Mouse (Mus musculus) adrenal gland, adult 18-20 months (tissue): Measurements from ENCODE around the gene 9030025P20Rik. TPM values are rescaled to one million over a fixed set of nuclear protein-coding genes. Genes with fewer than 3 reads are reported as not detected.
"Not testable (repeated sequence)": the region's sequence is repeated elsewhere in the genome, so short reads cannot be mapped to it uniquely, and the experiment has no call there.

Source experiments
- DNase-seq, 2 experiments: peaks; one replicate each; pipeline ENCODE4 v3.0.0; 2021 to 2022; ENCODE audit warnings: low spot score in 2 of 2
- total RNA-seq, 2 experiments: library from RNA; stranded (reverse); gene quantifications; 1 replicate in 1 of 2; 2 replicates in 1 of 2; pipeline ENCODE4 v1.2.3; 2021

Gene 9030025P20Rik
- total RNA-seq, 2 experiments from 2014 or later, result 5.0 to 5.4 TPM

DNA sequence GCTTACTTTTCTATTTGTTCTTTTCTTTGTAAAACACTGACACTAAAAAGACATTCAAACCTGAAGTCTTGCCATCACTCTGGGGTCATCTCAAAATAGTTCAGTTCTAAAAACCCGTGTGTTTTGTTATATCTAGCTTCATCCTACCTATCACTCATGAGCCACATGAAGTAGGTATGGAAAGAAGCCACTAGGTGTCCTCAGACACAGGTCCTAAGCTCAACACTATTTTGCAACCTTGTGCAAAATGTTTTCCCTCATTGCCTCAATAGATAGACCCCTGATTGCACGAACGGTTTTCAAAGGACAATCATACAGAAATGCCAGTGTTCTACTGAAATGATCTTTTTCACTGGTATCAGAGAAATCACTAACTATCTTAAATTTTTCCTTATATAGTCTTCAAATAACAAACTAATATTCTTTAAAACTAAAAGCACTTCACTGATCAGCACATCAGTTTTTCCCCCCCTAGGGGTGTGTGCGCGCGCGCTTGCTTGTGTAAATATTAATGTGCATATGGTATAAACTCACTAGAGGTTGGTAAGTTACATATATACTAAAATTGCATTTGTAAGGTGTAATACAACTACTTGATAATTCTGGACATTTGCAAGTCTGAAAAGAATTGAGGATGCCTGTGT, 428 bp upstream of the 9030025P20Rik start:
- not testable (repeated sequence) for DNase-seq

DNA sequence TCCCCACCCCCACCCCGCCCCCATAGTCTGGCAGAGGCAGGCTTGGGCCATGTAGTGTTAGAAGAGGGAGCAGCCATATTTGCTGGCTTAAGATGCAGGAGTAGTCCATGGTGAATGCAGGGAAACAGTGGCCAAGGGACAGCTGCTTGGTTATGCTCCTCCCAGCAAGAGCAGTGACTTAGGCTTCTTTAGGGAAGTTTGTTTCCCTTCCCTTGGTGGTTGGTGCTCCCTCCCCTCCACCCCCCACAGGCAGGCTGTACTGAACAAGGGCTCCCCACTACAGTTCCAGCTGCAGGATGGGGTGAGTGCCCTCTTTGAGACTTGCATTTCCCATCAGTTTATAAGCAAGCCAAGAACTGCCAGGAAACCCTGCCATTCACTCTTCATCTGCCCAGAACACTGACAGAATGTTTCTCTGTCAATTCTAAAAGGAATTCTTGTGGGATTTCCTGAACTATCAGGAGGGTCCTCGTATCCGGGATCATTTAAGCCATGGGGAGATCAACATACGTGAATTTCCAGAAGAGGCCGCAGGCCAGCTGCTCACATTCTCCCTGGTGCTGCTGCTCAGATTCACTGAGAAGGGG, 11.9 kb downstream of the 9030025P20Rik start:
- DNase-seq, result not testable (repeated sequence)

DNA sequence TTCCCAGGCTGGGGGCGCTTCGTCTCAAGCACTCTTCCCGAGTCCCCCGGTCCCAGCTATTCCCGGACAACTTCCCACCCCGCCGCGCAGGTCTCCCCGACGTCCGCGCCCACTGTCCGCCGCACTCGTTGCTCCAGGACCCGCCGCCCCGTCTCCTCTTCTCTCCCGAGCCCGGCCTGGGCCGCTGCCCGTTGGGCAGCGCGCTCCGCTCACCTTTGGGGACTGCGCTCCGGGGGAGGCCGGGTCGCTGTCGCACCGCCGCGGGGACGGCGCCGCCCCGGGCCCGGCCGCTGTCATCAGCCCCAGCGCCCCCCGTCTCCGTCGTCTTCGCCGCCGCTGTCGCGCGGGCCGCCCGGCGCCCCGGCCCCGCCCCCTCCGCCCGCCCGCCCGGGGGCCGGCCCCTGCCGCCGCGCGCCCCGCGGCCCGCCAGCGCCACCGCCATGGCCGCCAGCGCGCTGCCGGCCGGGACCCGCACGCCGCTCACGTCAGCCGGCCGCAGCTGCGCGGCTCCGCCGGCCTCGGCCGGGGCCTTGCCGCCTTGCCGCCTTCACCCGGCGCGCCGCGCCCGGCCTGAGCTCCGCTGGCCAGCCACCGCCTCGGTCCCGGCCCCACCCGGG, 14.4 kb downstream of the 9030025P20Rik start:
- not testable (repeated sequence) for DNase-seq

DNA sequence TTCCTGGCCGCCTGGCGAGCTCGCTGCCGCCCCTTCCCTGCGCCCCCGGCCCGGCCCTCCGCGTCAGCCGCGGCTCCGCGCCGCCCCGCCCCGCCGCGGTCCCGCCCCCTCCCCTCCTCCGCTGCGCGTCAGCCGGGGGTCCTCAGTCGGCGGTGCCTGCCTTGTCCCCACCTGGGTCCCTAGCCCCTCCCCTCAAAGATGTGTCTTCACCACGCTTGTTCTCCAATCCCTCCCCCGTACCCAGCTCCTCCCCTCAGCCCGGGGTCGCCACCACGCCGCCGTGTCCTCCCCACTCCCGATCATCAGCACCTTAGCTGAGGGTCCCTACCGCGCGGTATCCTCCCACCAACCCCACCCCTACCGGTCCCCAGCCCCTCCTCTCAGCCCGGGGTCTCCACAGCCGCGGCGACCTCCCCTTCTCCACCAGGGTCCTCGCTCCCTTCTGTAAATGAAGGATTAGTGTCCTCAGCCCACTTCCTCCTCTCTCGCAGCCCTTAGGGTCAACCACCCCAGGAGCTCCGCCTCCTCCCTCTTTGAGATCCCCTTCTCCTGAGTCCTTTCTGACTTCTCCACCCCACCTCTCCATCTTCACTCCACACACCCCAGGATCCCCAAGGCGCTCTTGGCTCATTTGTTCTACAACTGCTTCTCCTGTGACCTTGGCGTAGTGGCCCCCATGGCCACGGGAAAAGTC, 15.0 kb downstream of the 9030025P20Rik start:
- DNase-seq, result not testable (repeated sequence)

DNA sequence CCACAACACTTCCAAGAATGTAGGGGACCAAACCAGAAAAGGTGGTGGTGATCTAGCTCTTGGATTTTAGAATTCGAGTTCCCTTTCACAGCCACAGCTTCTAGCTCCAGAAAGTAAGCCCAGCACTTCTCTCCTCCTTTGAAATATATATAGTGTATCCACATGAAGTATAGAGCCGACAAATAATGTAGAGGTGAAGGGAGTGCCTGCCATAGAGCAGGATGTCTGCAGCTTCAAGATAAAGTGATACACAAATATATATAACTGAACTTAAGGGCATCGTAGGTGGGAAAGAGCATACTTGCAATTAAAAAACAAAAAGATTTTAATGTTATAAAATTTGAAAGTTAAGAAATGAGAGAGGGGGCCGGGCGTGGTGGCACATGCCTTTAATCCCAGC, 15.9 kb downstream of the 9030025P20Rik start:
- DNase-seq, result not testable (repeated sequence)

DNA sequence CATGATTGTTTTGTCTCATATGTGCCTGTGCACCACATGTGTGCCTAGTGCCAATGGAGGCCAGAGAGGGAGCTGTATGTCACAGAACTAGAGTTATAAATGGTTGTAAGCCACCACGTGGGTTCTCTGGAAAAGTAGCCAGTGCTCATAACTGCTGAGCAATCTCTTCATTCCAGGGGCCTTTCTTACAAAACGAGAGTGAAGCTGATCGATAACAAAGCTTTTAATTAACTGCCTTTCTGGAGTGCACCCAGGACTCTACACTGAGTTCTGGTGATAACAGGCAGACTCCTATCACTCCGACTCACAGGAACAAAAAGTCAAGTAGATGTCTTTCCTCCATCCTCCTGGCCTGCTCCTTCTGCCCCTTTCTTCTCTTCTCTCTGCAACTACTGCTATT, 21.8 kb downstream of the 9030025P20Rik start:
- not testable (repeated sequence) for DNase-seq

DNA sequence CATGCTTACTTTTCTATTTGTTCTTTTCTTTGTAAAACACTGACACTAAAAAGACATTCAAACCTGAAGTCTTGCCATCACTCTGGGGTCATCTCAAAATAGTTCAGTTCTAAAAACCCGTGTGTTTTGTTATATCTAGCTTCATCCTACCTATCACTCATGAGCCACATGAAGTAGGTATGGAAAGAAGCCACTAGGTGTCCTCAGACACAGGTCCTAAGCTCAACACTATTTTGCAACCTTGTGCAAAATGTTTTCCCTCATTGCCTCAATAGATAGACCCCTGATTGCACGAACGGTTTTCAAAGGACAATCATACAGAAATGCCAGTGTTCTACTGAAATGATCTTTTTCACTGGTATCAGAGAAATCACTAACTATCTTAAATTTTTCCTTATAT, 30.8 kb downstream of the 9030025P20Rik start:
- DNase-seq, result not testable (repeated sequence)

DNA sequence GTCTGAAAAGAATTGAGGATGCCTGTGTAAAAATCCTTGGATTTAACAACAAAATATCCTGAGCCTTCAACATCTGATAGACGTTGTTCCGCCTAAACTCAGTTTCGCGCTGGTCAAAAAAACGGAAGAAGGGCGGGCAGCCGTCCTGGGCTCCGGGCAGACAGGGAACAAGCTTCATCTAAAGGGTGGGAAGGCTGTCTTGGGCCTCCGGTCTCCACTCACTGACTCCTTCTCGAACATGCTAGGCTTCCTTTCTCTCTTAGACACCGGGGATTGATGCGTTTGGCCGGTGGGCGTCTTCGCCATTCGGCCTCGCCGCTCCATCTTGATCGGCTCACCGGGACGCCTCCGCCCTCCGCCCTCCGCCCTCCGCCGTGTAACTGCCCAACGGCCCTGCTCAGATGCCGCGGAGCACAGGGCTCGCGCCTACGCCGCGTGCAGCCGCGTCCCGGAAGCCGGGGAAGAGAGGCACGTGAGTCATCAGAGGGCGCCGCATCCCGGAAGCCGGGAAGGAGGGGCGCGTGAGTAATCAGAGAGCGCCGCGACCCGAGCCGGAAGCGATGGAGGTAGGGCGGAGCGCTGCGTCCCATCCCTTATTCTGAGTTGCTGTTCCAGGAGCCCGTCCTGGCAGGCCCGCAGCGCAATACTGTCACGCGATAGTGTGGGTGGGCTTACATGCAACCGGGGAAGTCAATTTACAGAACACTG, 31.6 kb downstream of the 9030025P20Rik start, which contains the start of gene Gm3435:
TSS of gene Gm3435 (plus strand) at position 471 of the 708 bp plus-strand sequence.
- DNase-seq, result not testable (repeated sequence)

DNA sequence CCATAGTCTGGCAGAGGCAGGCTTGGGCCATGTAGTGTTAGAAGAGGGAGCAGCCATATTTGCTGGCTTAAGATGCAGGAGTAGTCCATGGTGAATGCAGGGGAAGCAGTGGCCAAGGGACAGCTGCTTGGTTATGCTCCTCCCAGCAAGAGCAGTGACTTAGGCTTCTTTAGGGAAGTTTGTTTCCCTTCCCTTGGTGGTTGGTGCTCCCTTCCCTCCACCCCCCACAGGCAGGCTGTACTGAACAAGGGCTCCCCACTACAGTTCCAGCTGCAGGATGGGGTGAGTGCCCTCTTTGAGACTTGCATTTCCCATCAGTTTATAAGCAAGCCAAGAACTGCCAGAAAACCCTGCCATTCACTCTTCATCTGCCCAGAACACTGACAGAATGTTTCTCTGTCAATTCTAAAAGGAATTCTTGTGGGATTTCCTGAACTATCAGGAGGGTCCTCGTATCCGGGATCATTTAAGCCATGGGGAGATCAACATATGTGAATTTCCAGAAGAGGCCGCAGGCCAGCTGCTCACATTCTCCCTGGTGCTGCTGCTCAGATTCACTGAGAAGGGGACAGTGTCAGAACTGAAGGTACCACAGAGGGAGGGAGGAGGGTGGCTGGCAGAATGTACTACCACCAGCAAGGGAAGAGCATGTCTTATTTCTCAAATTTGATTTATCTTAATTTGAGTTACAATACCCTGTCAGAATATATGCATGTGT, 43.4 kb downstream of the 9030025P20Rik start:
- peak in 1 of 2 experiments; percentile 17 for DNase-seq

DNA sequence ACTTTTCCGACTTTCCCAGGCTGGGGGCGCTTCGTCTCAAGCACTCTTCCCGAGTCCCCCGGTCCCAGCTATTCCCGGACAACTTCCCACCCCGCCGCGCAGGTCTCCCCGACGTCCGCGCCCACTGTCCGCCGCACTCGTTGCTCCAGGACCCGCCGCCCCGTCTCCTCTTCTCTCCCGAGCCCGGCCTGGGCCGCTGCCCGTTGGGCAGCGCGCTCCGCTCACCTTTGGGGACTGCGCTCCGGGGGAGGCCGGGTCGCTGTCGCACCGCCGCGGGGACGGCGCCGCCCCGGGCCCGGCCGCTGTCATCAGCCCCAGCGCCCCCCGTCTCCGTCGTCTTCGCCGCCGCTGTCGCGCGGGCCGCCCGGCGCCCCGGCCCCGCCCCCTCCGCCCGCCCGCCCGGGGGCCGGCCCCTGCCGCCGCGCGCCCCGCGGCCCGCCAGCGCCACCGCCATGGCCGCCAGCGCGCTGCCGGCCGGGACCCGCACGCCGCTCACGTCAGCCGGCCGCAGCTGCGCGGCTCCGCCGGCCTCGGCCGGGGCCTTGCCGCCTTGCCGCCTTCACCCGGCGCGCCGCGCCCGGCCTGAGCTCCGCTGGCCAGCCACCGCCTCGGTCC, 45.7 kb downstream of the 9030025P20Rik start:
- not testable (repeated sequence) for DNase-seq

DNA sequence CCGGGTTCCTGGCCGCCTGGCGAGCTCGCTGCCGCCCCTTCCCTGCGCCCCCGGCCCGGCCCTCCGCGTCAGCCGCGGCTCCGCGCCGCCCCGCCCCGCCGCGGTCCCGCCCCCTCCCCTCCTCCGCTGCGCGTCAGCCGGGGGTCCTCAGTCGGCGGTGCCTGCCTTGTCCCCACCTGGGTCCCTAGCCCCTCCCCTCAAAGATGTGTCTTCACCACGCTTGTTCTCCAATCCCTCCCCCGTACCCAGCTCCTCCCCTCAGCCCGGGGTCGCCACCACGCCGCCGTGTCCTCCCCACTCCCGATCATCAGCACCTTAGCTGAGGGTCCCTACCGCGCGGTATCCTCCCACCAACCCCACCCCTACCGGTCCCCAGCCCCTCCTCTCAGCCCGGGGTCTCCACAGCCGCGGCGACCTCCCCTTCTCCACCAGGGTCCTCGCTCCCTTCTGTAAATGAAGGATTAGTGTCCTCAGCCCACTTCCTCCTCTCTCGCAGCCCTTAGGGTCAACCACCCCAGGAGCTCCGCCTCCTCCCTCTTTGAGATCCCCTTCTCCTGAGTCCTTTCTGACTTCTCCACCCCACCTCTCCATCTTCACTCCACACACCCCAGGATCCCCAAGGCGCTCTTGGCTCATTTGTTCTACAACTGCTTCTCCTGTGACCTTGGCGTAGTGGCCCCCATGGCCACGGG, 46.4 kb downstream of the 9030025P20Rik start:
- DNase-seq, result not testable (repeated sequence)

DNA sequence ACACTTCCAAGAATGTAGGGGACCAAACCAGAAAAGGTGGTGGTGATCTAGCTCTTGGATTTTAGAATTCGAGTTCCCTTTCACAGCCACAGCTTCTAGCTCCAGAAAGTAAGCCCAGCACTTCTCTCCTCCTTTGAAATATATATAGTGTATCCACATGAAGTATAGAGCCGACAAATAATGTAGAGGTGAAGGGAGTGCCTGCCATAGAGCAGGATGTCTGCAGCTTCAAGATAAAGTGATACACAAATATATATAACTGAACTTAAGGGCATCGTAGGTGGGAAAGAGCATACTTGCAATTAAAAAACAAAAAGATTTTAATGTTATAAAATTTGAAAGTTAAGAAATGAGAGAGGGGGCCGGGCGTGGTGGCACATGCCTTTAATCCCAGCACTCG, 47.2 kb downstream of the 9030025P20Rik start:
- DNase-seq, result not testable (repeated sequence)

DNA sequence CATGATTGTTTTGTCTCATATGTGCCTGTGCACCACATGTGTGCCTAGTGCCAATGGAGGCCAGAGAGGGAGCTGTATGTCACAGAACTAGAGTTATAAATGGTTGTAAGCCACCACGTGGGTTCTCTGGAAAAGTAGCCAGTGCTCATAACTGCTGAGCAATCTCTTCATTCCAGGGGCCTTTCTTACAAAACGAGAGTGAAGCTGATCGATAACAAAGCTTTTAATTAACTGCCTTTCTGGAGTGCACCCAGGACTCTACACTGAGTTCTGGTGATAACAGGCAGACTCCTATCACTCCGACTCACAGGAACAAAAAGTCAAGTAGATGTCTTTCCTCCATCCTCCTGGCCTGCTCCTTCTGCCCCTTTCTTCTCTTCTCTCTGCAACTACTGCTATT, 53.1 kb downstream of the 9030025P20Rik start:
- DNase-seq, result not testable (repeated sequence)

DNA sequence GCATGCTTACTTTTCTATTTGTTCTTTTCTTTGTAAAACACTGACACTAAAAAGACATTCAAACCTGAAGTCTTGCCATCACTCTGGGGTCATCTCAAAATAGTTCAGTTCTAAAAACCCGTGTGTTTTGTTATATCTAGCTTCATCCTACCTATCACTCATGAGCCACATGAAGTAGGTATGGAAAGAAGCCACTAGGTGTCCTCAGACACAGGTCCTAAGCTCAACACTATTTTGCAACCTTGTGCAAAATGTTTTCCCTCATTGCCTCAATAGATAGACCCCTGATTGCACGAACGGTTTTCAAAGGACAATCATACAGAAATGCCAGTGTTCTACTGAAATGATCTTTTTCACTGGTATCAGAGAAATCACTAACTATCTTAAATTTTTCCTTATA, 62.2 kb downstream of the 9030025P20Rik start:
- DNase-seq, result not testable (repeated sequence)

Other genes with a start within 250 kb of the 9030025P20Rik start
- 1 to 10 TPM; 1.9 to 3.5 TPM for gene Wdr27, start 35.3 kb upstream of the 9030025P20Rik start, total RNA-seq
- gene 1600012H06Rik, start 35.3 kb upstream of the 9030025P20Rik start, total RNA-seq, result 10 to 100 TPM; 23.8 to 34.6 TPM
- 10 to 100 TPM; 39.0 to 57.3 TPM for gene Phf10, start 17.2 kb upstream of the 9030025P20Rik start, total RNA-seq
- not detected for gene Gm3417, start 322 bp downstream of the 9030025P20Rik start, total RNA-seq
- gene Gm3435, start 31.7 kb downstream of the 9030025P20Rik start, total RNA-seq, result 1 to 10 TPM; 2.6 to 5.0 TPM
- 10 to 100 TPM; 40.0 to 48.1 TPM for gene Ermard, start 62.7 kb downstream of the 9030025P20Rik start, total RNA-seq
- 1 to 10 TPM in 1 of 2 experiments, under 1 TPM in 1; 0.99 to 2.6 TPM for gene Tcte3, start 63.0 kb downstream of the 9030025P20Rik start, total RNA-seq
- 1 to 10 TPM; 5.4 to 5.6 TPM for gene Gm3448, start 63.1 kb downstream of the 9030025P20Rik start, total RNA-seq